Mouse (Mus musculus): ENCODE results near the gene Plekhh1.
"Not testable (repeated sequence)": the region's sequence is repeated elsewhere in the genome, so short reads cannot be mapped to it uniquely, and the experiment has no call there.

The Plekhh1 gene

GRCm38 (mm10) chr12:79027526-79027925, 1.4 kb upstream of the Plekhh1 start:
- DNase-seq (ENCODE audit: inconsistent ontology term) = not testable (repeated sequence)

GRCm38 (mm10) chr12:79034331-79034730, 5.4 kb downstream of the Plekhh1 start:
- DNase-seq (ENCODE audit: inconsistent ontology term) = no peak

GRCm38 (mm10) chr12:79035349-79035748, 6.4 kb downstream of the Plekhh1 start:
- peak; percentile 6 for DNase-seq (ENCODE audit: inconsistent ontology term)

GRCm38 (mm10) chr12:79039708-79040107, 10.7 kb downstream of the Plekhh1 start:
- no peak for DNase-seq (ENCODE audit: inconsistent ontology term)

- DNase-seq (ENCODE audit: inconsistent ontology term) = no peak
Observed at GRCm38 (mm10) chr12:79040201-79040827, 11.4 kb downstream of the Plekhh1 start.

GRCm38 (mm10) chr12:79041436-79041835, 12.5 kb downstream of the Plekhh1 start:
- no peak for DNase-seq (ENCODE audit: inconsistent ontology term)

GRCm38 (mm10) chr12:79044668-79045067, 15.7 kb downstream of the Plekhh1 start:
- DNase-seq (ENCODE audit: inconsistent ontology term) = no peak

GRCm38 (mm10) chr12:79046171-79046570, 17.2 kb downstream of the Plekhh1 start:
- no peak for DNase-seq (ENCODE audit: inconsistent ontology term)

- DNase-seq (ENCODE audit: inconsistent ontology term) = no peak
Observed at GRCm38 (mm10) chr12:79047203-79047602, 18.2 kb downstream of the Plekhh1 start.

GRCm38 (mm10) chr12:79048898-79049297, 19.9 kb downstream of the Plekhh1 start:
- no peak for DNase-seq (ENCODE audit: inconsistent ontology term)

GRCm38 (mm10) chr12:79049807-79050206, 20.8 kb downstream of the Plekhh1 start:
- no peak for DNase-seq (ENCODE audit: inconsistent ontology term)

- DNase-seq (ENCODE audit: inconsistent ontology term) = no peak
Observed at GRCm38 (mm10) chr12:79050545-79051212, 21.7 kb downstream of the Plekhh1 start.

- DNase-seq (ENCODE audit: inconsistent ontology term) = no peak
Observed at GRCm38 (mm10) chr12:79052073-79052472, 23.1 kb downstream of the Plekhh1 start.

- DNase-seq (ENCODE audit: inconsistent ontology term) = no peak
Observed at GRCm38 (mm10) chr12:79055276-79055675, 26.3 kb downstream of the Plekhh1 start.

- no peak for DNase-seq (ENCODE audit: inconsistent ontology term)
Observed at GRCm38 (mm10) chr12:79059573-79059972, 30.6 kb downstream of the Plekhh1 start.

- no peak for DNase-seq (ENCODE audit: inconsistent ontology term)
Observed at GRCm38 (mm10) chr12:79060134-79060533, 31.2 kb downstream of the Plekhh1 start.

- no peak for DNase-seq (ENCODE audit: inconsistent ontology term)
Observed at GRCm38 (mm10) chr12:79060766-79061652, 32.0 kb downstream of the Plekhh1 start.

- no peak for DNase-seq (ENCODE audit: inconsistent ontology term)
Observed at GRCm38 (mm10) chr12:79064451-79064850, 35.5 kb downstream of the Plekhh1 start.

GRCm38 (mm10) chr12:79066431-79066830, 37.5 kb downstream of the Plekhh1 start:
- no peak for DNase-seq (ENCODE audit: inconsistent ontology term)

GRCm38 (mm10) chr12:79067526-79067925, 38.6 kb downstream of the Plekhh1 start:
- DNase-seq (ENCODE audit: inconsistent ontology term) = no peak

- DNase-seq (ENCODE audit: inconsistent ontology term) = no peak
Observed at GRCm38 (mm10) chr12:79068306-79068705, 39.3 kb downstream of the Plekhh1 start.

GRCm38 (mm10) chr12:79069187-79069608, 40.2 kb downstream of the Plekhh1 start:
- no peak for DNase-seq (ENCODE audit: inconsistent ontology term)

All from Muller cell, postnatal 12 days (primary cell).